20 mouse cellular contexts compared by ENCODE assay signal in the genomic region with DNA sequence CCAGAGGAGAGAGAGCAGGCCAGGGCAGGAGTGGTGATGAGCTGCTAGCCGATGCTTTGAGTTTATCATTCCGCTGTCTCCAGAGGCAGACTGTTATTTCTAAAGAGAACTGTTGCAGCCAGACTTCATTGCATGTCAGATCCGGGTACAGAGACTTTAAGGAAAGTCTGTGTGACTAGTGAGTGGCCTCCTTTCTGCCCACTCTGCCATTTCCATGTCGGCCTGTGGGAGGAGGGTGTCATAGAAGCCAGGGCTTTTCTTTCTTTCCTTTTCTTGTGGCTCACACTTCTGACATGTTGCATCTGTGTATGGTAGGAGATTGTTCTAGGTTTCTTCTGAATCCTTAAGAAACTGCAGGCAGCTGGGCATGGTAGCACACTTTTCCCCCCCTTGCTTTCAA. TPM values are rescaled to one million over a fixed set of nuclear protein-coding genes. Genes with fewer than 3 reads are reported as not detected.
A peak's percentile ranks its signal among the peaks of the same experiment; 100 is the strongest.
DNase-seq lines count a peak whose midpoint lies in the region; ATAC-seq and TF ChIP-seq lines count a peak whose summit lies in the region.
"Had no signal": no experiment of that assay in that cellular context is flagged by ENCODE, and none has a peak within 500 bp of the region (broad histone marks: within the 10 kb centered on the region; RNA-seq: fewer than 3 reads in every experiment).

No protein-coding gene starts in this region.

- H3K4me3 ChIP-seq in left cerebral cortex, adult 2 months = no peak overlapping the region
- H3K4me3 ChIP-seq: forebrain, embryonic 13.5 days; forebrain, embryonic 15.5 days had no signal

- ATAC-seq in frontal cortex, adult (ENCODE audit: low TSS enrichment) = peak; percentile 53
- ATAC-seq in inflammation-experienced regulatory T-cells, adult 6 months = no peak
- ATAC-seq: forebrain, embryonic 13.5 days; forebrain, embryonic 15.5 days had no signal

- TF ChIP-seq CTCF in left cerebral cortex, adult 2 months (IDR thresholded peaks at IDR 0.05) = no peak

- H3K27ac ChIP-seq in left cerebral cortex, adult 2 months = peak overlapping the region; percentile 50
- H3K27ac ChIP-seq: forebrain, embryonic 13.5 days; forebrain, embryonic 15.5 days had no signal

- no peak for DNase-seq in frontal cortex, postnatal 10 days (ENCODE audit: low spot score in 2 of 2)
- no peak for DNase-seq in left cerebral cortex, adult 2 months (ENCODE audit: extremely low spot score in 1 of 2, low spot score in 2 of 2)
- no peak for DNase-seq in left cerebral cortex, postnatal 36 days (ENCODE audit: low spot score in 2 of 2)
- DNase-seq in right cerebral cortex, adult 2 months (ENCODE audit: low spot score in 2 of 2) = peak; percentile 13
- DNase-seq in right cerebral cortex, postnatal 10 days (ENCODE audit: low spot score in 2 of 2) = no peak
- DNase-seq: adrenal gland, adult 2 months; adrenal gland, postnatal 10 days; adrenal gland, postnatal 25 days; cerebellum, adult 11-12 months; cerebellum, adult 2 months; cerebellum, adult 9-10 months; cerebellum, postnatal 10 days; cerebellum, postnatal 25 days; forebrain, postnatal 0 days had no signal

- intact Hi-C loops in left cerebral cortex, adult 2 months (cut with DNase I) = no loop called here
- intact Hi-C loops in left cerebral cortex, postnatal 36 days (cut with DNase I) = no loop called here

RNA-seq across cellular contexts. Expression of gene Npffr1, which starts 30.9 kb away (rescaled TPM):
- total RNA-seq in left cerebral cortex, adult 2 months (2021) = 1 to 10 TPM; 1.9 to 2.2 TPM
- total RNA-seq in left cerebral cortex, postnatal 36 days (2021) = 1 to 10 TPM; 1.9 to 2.5 TPM
- polyA plus RNA-seq in inflammation-experienced regulatory T-cells, adult 6 months (2017; shearing (Covaris generic)) = not detected
- total RNA-seq: MEL had no signal
- polyA plus RNA-seq: C2C12 had no signal

Comparison
In these comparisons a context has a peak if more than half of its experiments do, and no peak if none do; other contexts are left out.
1. DNase-seq: peak in right cerebral cortex, adult 2 months (2 of 2); none in frontal cortex, postnatal 10 days (0 of 2), left cerebral cortex, adult 2 months (0 of 2), left cerebral cortex, postnatal 36 days (0 of 2) and right cerebral cortex, postnatal 10 days (0 of 2).